Mouse (Mus musculus) intestine, embryonic 16.5 days (tissue): ENCODE data around the gene Hexim2. TPM values are rescaled to one million over a fixed set of nuclear protein-coding genes. Genes with fewer than 3 reads are reported as not detected.
A peak's percentile ranks its signal among the peaks of the same experiment; 100 is the strongest.

Experiments used
- ATAC-seq: fragments of 200-750 bp; cut with Nextera tagmentation; 2 replicates; pipeline ENCODE4 v1.8.0; 2017; ENCODE audit warnings: moderate TSS enrichment, moderate library complexity
- H3K27ac ChIP-seq: fragments of 300-500 bp; sonication (generic); 2 replicates; pipeline ENCODE4 v1.5.1; 2014; ENCODE audit warnings: mild to moderate bottlenecking, low read length
- H3K27me3 ChIP-seq: fragments of 300-500 bp; sonication (generic); replicated peaks from 2 replicates; pipeline ENCODE4 v1.6.1; 2014; ENCODE audit warnings: low read length, control low read depth, mixed read lengths; ENCODE audit not compliant: control insufficient read depth, insufficient read depth
- H3K36me3 ChIP-seq: fragments of 300-500 bp; sonication (generic); 2 replicates; pipeline ENCODE4 v1.6.1; 2014; ENCODE audit warnings: low read length, control low read depth; ENCODE audit not compliant: control insufficient read depth, insufficient read depth
- H3K4me1 ChIP-seq: fragments of 300-500 bp; sonication (generic); 2 replicates; pipeline ENCODE4 v1.6.1; 2014; ENCODE audit warnings: low read length, control low read depth, mixed read lengths; ENCODE audit not compliant: control insufficient read depth, insufficient read depth
- H3K4me2 ChIP-seq: fragments of 300-500 bp; sonication (generic); 2 replicates; pipeline ENCODE4 v1.6.1; 2014; ENCODE audit warnings: low read depth, low read length, control low read depth
- H3K4me3 ChIP-seq: fragments of 300-500 bp; sonication (generic); 2 replicates; pipeline ENCODE4 v1.5.1; 2014; ENCODE audit warnings: mild to moderate bottlenecking, low read length
- H3K9ac ChIP-seq: fragments of 300-500 bp; sonication (generic); 2 replicates; pipeline ENCODE4 v1.6.1; 2014; ENCODE audit warnings: low read depth, low read length
- H3K9me3 ChIP-seq: fragments of 300-500 bp; sonication (generic); 2 replicates; pipeline ENCODE4 v1.6.1; 2016; ENCODE audit warnings: low read length, control low read depth; ENCODE audit not compliant: control insufficient read depth
- WGBS: fragments of 180-500 bp; shearing (Covaris S2); extraction: QIAGEN DNeasy Blood & Tissue Kit; methylation state at CpG from one replicate; pipeline ENCODE4 v1.1.7; 2014; 5-methylcytosine and 5-hydroxymethylcytosine counted together
- polyA plus RNA-seq: library from polyadenylated mRNA; unstranded; fragments of >200 nt; fragmentation: Nextera tagmentation; extraction: Ambion mirVana; gene quantifications from 2 replicates; pipeline ENCODE4 v1.2.1, GENCODE M21; 2015

Gene Hexim2
- polyA plus RNA-seq, 1 experiment from 2014 or later, result 5.8 TPM

- 73% methylated on average over 8 of the region's 8 CpGs for WGBS
- Histone ChIP-seq H3K4me3 (no peak overlapping the region), H3K27ac (no peak overlapping the region), H3K27me3 (peaks cover 10% of the 10 kb centered on the region), H3K9me3 (no peaks in the 10 kb centered on the region), H3K4me1 (peaks cover 46% of the 10 kb centered on the region), H3K36me3 (no peaks in the 10 kb centered on the region), H3K9ac (no peak overlapping the region), H3K4me2 (no peak overlapping the region)
- no peak for ATAC-seq
Measured at GRCm38 (mm10) chr11:103100361-103100760, 31.9 kb upstream of the Hexim2 start.

GRCm38 (mm10) chr11:103101481-103101865 is 30.8 kb upstream of the Hexim2 start, which contains the start of the genes Plcd3 and Acbd4:
TSS of gene Plcd3 (minus strand) at chr11:103101658.
TSS of gene Acbd4 (plus strand) at chr11:103101682.
- Histone ChIP-seq H3K9me3 (no peaks in the 10 kb centered on the region), H3K4me3 (peak within 1 kb of the TSS; percentile 65), H3K4me1 (peaks cover 46% of the 10 kb centered on the region), H3K27ac (peak within 1 kb of the TSS; percentile 42; the same call in 1 of the 2 replicates), H3K27me3 (peaks cover 10% of the 10 kb centered on the region), H3K9ac (peak within 1 kb of the TSS; percentile 77), H3K4me2 (peak within 1 kb of the TSS; percentile 96), H3K36me3 (no peaks in the 10 kb centered on the region)
- peak; percentile 39 for ATAC-seq
- WGBS, result under 1% methylated on average over 34 of the region's 34 CpGs

- ATAC-seq, result peak; percentile 7; the same call in 1 of the 2 replicates
- no peaks in the 10 kb centered on the region for H3K36me3 ChIP-seq
- 2% methylated on average over 30 of the region's 30 CpGs for WGBS
- H3K27me3 ChIP-seq, result peaks cover 10% of the 10 kb centered on the region
- peak overlapping the region; percentile 77 for H3K9ac ChIP-seq
- H3K4me1 ChIP-seq, result peaks cover 43% of the 10 kb centered on the region
- peak overlapping the region; percentile 42; the same call in 1 of the 2 replicates for H3K27ac ChIP-seq
- peak overlapping the region; percentile 65 for H3K4me3 ChIP-seq
- no peaks in the 10 kb centered on the region for H3K9me3 ChIP-seq
- H3K4me2 ChIP-seq, result peak overlapping the region; percentile 96
Measured at GRCm38 (mm10) chr11:103101866-103102501, 30.2 kb upstream of the Hexim2 start.

GRCm38 (mm10) chr11:103102725-103103349 is 29.4 kb upstream of the Hexim2 start:
- H3K9me3 ChIP-seq, result no peaks in the 10 kb centered on the region
- H3K27ac ChIP-seq, result no peak overlapping the region
- H3K36me3 ChIP-seq, result no peaks in the 10 kb centered on the region
- WGBS, result under 1% methylated on average over 35 of the region's 35 CpGs
- peak overlapping the region; percentile 96 for H3K4me2 ChIP-seq
- H3K27me3 ChIP-seq, result peaks cover 10% of the 10 kb centered on the region
- peak overlapping the region; percentile 77 for H3K9ac ChIP-seq
- H3K4me1 ChIP-seq, result peaks cover 34% of the 10 kb centered on the region
- peak; percentile 93 for ATAC-seq
- peak overlapping the region; percentile 65 for H3K4me3 ChIP-seq

- H3K4me3 ChIP-seq, result peak overlapping the region; percentile 65
- H3K27me3 ChIP-seq, result peaks cover 10% of the 10 kb centered on the region
- no peak for ATAC-seq
- no peak overlapping the region for H3K27ac ChIP-seq
- no peaks in the 10 kb centered on the region for H3K36me3 ChIP-seq
- H3K4me2 ChIP-seq, result peak overlapping the region; percentile 96
- no peaks in the 10 kb centered on the region for H3K9me3 ChIP-seq
- H3K4me1 ChIP-seq, result peaks cover 31% of the 10 kb centered on the region
- peak overlapping the region; percentile 69 for H3K9ac ChIP-seq
- WGBS, result 54% methylated on average over 8 of the region's 8 CpGs
Measured at GRCm38 (mm10) chr11:103103621-103104020, 28.6 kb upstream of the Hexim2 start.

GRCm38 (mm10) chr11:103104469-103104868 is 27.8 kb upstream of the Hexim2 start:
- Histone ChIP-seq H3K9me3 (no peaks in the 10 kb centered on the region), H3K27me3 (peaks cover 10% of the 10 kb centered on the region), H3K27ac (no peak overlapping the region; the same call in 1 of the 2 replicates), H3K4me2 (peak overlapping the region; percentile 31; the same call in 1 of the 2 replicates), H3K36me3 (no peaks in the 10 kb centered on the region), H3K4me3 (no peak overlapping the region), H3K4me1 (peaks cover 31% of the 10 kb centered on the region), H3K9ac (no peak overlapping the region)
- no peak; the same call in 1 of the 2 replicates for ATAC-seq
- 67% methylated on average over 7 of the region's 7 CpGs for WGBS

GRCm38 (mm10) chr11:103105180-103105725 is 27.0 kb upstream of the Hexim2 start:
- H3K27ac ChIP-seq, result peak overlapping the region; percentile 36
- H3K36me3 ChIP-seq, result no peaks in the 10 kb centered on the region
- 51% methylated on average over 14 of the region's 14 CpGs for WGBS
- H3K4me2 ChIP-seq, result peak overlapping the region; percentile 31
- H3K27me3 ChIP-seq, result peaks cover 10% of the 10 kb centered on the region
- ATAC-seq, result no peak
- H3K9ac ChIP-seq, result peak overlapping the region; percentile 26
- 0 out of 2 replicates have a peak overlapping the region, but pooled peaks have one; percentile 4 for H3K4me3 ChIP-seq
- peaks cover 31% of the 10 kb centered on the region for H3K4me1 ChIP-seq
- no peaks in the 10 kb centered on the region for H3K9me3 ChIP-seq

GRCm38 (mm10) chr11:103105810-103106209 is 26.4 kb upstream of the Hexim2 start:
- peaks cover 31% of the 10 kb centered on the region for H3K4me1 ChIP-seq
- H3K27me3 ChIP-seq, result peaks cover 7% of the 10 kb centered on the region
- no peak overlapping the region for H3K4me2 ChIP-seq
- H3K36me3 ChIP-seq, result no peaks in the 10 kb centered on the region
- H3K27ac ChIP-seq, result no peak overlapping the region
- no peak overlapping the region for H3K4me3 ChIP-seq
- ATAC-seq, result no peak
- 90% methylated on average over 6 of the region's 6 CpGs for WGBS
- no peak overlapping the region for H3K9ac ChIP-seq
- no peaks in the 10 kb centered on the region for H3K9me3 ChIP-seq

- H3K4me3 ChIP-seq, result no peak overlapping the region
- no peak overlapping the region for H3K27ac ChIP-seq
- H3K9me3 ChIP-seq, result no peaks in the 10 kb centered on the region
- WGBS, result 65% methylated on average over 4 of the region's 4 CpGs
- H3K27me3 ChIP-seq, result 0 out of 2 replicates have a peak, but pooled peaks cover 4% of the 10 kb centered on the region
- no peaks in the 10 kb centered on the region for H3K36me3 ChIP-seq
- no peak overlapping the region for H3K4me2 ChIP-seq
- no peak for ATAC-seq
- no peak overlapping the region for H3K9ac ChIP-seq
- peaks cover 29% of the 10 kb centered on the region for H3K4me1 ChIP-seq
Measured at GRCm38 (mm10) chr11:103106386-103106785, 25.8 kb upstream of the Hexim2 start.
